Mouse (Mus musculus): Measurements from ENCODE around the gene Gtf2a1l.

Gene Gtf2a1l

DNA sequence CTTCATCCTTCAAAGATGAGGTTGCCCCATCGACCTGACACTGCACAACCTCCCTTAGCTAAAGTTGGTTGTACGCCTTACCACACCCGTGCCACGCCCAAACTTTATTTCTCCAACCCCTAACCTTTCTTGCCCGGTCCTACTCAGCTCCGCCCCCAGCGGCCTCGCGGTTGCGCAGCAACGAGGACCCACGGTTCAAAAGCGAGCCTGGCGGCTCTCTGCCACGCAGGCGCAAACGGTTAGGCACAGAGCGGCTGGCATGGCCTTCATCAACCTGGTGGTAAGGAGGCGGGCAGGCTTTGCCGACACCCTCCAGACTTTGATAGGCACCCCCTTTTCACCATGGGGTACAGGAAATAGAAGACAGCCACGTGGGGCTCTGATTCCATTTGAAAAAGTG, at the start of gene Gtf2a1l:
Gene Gtf2a1l, plus strand, starts transcription at position 209 of the 400 bp plus-strand sequence.
- DNase-seq (ENCODE audit: extremely low spot score, low read depth, low spot score): no peak

GRCm38 (mm10) chr17:88620935-88621334, 47.5 kb upstream of the Gtf2a1l start:
- DNase-seq (ENCODE audit: extremely low spot score, low read depth, low spot score): no peak

- no peak for DNase-seq (ENCODE audit: extremely low spot score, low read depth, low spot score)
Measured at GRCm38 (mm10) chr17:88621374-88621773, 47.1 kb upstream of the Gtf2a1l start.

DNA sequence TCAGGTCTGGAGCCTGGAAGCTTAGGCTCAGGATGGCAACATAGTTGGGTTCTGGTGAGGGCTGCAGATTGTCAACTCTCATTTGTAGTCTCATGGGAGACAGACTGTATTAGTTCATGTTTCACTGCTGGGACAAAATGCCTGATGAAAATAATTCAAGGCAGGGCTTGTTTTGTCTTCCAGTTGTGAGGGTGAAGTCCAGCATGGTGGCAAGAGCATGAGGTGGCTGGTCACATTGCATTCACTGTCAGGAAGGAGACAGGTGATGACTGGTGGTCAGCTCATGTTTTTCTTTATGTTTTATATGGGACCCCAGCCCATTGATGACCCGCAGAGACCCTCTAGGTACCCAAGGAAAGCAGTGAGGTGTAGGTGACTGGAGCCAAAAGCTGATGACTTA, 45.7 kb upstream of the Gtf2a1l start:
- DNase-seq (ENCODE audit: extremely low spot score, low read depth, low spot score): no peak

DNA sequence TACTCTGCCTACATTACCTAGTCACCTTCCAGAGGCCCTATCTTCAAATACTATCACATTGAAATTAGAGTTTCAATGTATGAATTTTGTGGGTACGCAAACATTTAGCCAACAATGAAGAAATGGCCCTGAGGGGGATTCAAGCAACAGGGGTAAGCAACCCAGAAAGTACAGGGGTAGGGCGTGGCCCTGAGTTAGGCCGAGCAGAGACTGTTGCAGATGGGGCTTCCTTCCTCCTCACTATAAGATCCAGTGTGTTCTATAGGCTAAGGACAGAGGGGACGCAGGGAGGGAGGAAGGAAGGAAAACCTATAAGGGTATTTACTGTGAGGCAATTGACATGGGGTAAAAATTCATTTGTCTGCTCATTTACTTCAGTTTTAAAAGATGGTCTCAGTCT, 44.1 kb upstream of the Gtf2a1l start:
- no peak for DNase-seq (ENCODE audit: extremely low spot score, low read depth, low spot score)

- no peak for DNase-seq (ENCODE audit: extremely low spot score, low read depth, low spot score)
Measured at GRCm38 (mm10) chr17:88625350-88625749, 43.1 kb upstream of the Gtf2a1l start.

- DNase-seq (ENCODE audit: extremely low spot score, low read depth, low spot score): no peak
Measured at GRCm38 (mm10) chr17:88625931-88626330, 42.5 kb upstream of the Gtf2a1l start.

DNA sequence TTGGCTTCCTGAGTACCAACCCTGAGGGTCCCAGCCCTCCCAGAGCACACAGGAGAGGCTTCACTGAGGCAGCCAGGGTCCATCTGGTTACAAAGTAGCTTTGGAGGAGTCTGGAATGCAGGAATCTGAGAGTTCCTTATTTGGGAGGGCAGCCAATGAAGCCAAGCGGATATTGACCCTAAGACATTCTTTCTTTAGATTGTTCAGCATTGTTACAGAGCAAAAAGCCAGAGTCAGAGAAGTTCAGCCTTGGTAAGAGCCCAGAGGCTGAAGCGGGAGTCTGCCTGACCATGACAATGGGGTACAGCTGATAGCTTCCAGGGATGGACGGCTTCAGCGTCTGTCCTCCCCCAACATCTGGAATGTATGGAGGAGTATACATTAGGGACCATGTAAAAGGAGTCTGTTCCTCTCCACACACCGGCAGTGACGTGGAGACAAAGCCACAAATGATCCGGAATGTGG, 42.1 kb upstream of the Gtf2a1l start:
- DNase-seq (ENCODE audit: extremely low spot score, low read depth, low spot score): no peak

DNA sequence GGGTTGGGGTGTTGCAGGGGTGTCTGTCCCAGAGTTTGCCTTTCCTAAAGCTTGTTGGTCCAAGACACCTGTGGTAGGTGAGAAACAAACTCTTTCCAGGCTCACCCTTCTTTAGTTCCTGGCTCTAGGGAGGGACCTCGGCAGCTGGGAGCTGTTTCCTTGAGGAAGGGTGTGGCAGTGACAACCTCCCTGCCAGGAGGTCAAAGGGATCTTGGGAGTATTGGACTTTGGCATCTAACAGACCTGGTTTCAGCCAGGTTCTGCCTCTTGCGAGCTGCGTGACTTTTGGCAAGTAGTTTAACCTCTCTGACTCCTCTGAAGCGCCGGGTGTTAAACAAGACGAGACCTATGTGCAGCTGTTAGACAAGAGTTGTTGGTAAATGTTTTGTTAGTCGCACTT, 41.3 kb upstream of the Gtf2a1l start:
- no peak for DNase-seq (ENCODE audit: extremely low spot score, low read depth, low spot score)

GRCm38 (mm10) chr17:88628676-88629380, 39.6 kb upstream of the Gtf2a1l start:
- no peak for DNase-seq (ENCODE audit: extremely low spot score, low read depth, low spot score)

- no peak for DNase-seq (ENCODE audit: extremely low spot score, low read depth, low spot score)
Measured at GRCm38 (mm10) chr17:88629381-88629759, 39.1 kb upstream of the Gtf2a1l start.

DNA sequence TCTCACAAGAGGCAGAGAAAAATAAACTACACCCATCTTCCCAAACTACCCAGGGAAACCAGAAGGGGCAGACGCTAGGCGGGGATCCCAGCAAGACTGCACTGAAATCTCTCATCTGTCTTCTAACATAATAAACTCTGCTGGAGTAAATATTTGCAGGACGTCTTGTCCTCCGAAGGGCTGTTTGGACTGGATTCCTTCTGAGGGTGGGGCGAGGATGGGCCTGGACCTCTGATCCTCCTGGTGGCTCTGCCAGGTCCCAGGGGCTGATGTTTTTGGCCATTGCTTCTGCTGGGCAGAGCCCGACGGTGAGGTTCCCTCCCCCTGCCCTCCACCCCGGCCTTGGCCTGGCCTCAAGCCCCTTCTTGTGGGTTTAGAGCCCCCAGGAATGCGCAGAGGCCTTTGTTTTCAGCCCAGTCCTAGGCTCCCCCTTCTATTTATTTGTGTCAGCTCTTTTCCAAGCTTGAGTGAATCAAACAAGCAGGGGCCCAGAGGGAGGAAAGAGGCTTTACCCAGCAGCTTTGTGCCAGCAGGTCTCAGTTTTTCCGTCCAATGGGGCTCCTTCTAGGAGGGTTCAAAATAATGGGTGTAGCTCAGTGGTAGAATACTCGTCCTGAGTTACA, 38.4 kb upstream of the Gtf2a1l start:
- DNase-seq (ENCODE audit: extremely low spot score, low read depth, low spot score): no peak

DNA sequence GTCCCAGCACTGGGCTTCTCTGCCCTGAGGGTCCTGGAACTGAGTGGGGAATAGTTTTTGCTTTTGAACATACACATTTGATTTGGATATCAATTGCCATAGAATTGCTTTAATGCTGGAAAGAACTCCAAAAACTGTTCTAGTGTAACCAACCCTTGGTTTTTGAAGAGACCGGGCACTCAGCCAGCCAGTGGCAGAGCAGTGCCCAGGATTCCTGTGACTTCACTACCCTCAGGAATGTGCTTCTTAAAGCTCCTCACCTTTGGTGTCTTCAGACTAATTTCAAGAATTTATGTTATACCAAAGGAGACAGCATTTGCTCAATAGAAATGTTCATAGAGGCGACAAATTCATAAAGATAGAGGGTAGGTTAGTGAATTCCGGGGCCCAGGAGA, 37.9 kb upstream of the Gtf2a1l start:
- DNase-seq (ENCODE audit: extremely low spot score, low read depth, low spot score): no peak

- DNase-seq (ENCODE audit: extremely low spot score, low read depth, low spot score): no peak
Measured at GRCm38 (mm10) chr17:88632631-88633030, 35.8 kb upstream of the Gtf2a1l start.

GRCm38 (mm10) chr17:88636076-88636475, 32.4 kb upstream of the Gtf2a1l start:
- DNase-seq (ENCODE audit: extremely low spot score, low read depth, low spot score): no peak

DNA sequence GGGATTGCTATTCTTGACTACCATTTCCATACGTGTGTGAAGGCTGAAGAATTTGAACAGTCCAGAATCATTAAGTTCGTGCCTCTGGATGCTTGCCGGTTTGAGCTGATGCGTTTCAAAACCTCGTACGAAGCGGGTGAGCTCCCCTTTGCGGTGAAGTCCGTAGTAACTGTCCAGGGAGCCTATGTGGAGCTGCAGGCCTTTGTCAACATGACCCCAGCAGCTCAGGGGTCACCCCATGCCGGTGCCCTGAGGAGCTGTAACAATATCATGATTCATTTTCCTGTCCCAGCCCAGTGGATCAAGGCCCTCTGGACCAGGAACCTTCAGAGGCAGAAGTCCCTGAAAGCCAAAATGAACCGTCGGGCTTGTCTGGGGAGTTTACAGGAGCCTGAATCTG, 31.9 kb upstream of the Gtf2a1l start:
- DNase-seq (ENCODE audit: extremely low spot score, low read depth, low spot score): no peak

GRCm38 (mm10) chr17:88641012-88641411, 27.4 kb upstream of the Gtf2a1l start:
- peak; percentile 52 for DNase-seq (ENCODE audit: extremely low spot score, low read depth, low spot score)

GRCm38 (mm10) chr17:88641836-88642235, 26.6 kb upstream of the Gtf2a1l start:
- no peak for DNase-seq (ENCODE audit: extremely low spot score, low read depth, low spot score)

DNA sequence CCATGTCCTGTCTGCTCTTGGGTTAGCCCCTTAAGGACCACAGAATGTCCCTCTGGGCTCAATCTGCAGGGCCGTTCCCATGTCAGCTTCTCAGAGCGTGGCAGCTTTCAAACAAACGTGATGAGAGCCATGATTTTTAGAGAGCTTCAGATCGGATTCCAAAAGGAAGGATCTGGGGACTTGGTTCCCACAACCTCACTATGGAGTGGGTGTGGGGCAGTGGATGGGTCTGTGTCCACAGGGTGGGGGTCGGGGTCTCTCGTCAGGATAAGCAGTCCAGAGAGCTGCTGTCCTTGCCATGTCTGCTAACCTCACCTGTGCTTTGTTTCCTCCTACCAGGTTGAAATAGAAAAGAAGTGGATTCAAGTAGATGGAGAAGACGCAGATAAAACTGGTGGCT, 23.6 kb upstream of the Gtf2a1l start:
- no peak for DNase-seq (ENCODE audit: extremely low spot score, low read depth, low spot score)

GRCm38 (mm10) chr17:88645299-88645698, 23.2 kb upstream of the Gtf2a1l start:
- no peak for DNase-seq (ENCODE audit: extremely low spot score, low read depth, low spot score)

- no peak for DNase-seq (ENCODE audit: extremely low spot score, low read depth, low spot score)
Measured at GRCm38 (mm10) chr17:88647149-88647548, 21.3 kb upstream of the Gtf2a1l start.

GRCm38 (mm10) chr17:88652010-88652409, 16.4 kb upstream of the Gtf2a1l start:
- DNase-seq (ENCODE audit: extremely low spot score, low read depth, low spot score): no peak
